Mouse (Mus musculus) neural tube, embryonic 11.5 days (tissue): ENCODE data around the gene Klhdc9. TPM values are rescaled to one million over a fixed set of nuclear protein-coding genes. Genes with fewer than 3 reads are reported as not detected.

ENCODE experiments used
- polyA plus RNA-seq: library from polyadenylated mRNA; unstranded; fragments of >200 nt; fragmentation: Nextera tagmentation; extraction: Ambion mirVana; gene quantifications from 2 replicates; pipeline ENCODE4 v1.2.1, GENCODE M21; 2014

Klhdc9 gene
- polyA plus RNA-seq, 1 experiment from 2014 or later = 2.2 TPM

Other genes with a start within 250 kb of the Klhdc9 start
- 2.2 and 2.8 TPM in 2 replicates for gene Cfap126, start 246.9 kb downstream of the Klhdc9 start, polyA plus RNA-seq
- 280 and 291 TPM in 2 replicates for gene Sdhc, start 210.2 kb downstream of the Klhdc9 start, polyA plus RNA-seq
- gene Mpz, start 210.1 kb downstream of the Klhdc9 start, polyA plus RNA-seq = 2.9 and 4.2 TPM in 2 replicates
- 3.8 and 4.8 TPM in 2 replicates for gene Pcp4l1, start 164.5 kb downstream of the Klhdc9 start, polyA plus RNA-seq
- gene Nr1i3, start 146.8 kb downstream of the Klhdc9 start, polyA plus RNA-seq = 0.23 TPM in 1 of 2 replicates, not detected in the other
- 24.8 and 36.6 TPM in 2 replicates for gene Tomm40l, start 138.3 kb downstream of the Klhdc9 start, polyA plus RNA-seq
- 4.6 and 4.9 TPM in 2 replicates for gene Apoa2, start 135.7 kb downstream of the Klhdc9 start, polyA plus RNA-seq
- gene Fcer1g, start 126.4 kb downstream of the Klhdc9 start, polyA plus RNA-seq = 14.4 and 15.0 TPM in 2 replicates
- 4.7 and 5.0 TPM in 2 replicates for gene Adamts4, start 110.4 kb downstream of the Klhdc9 start, polyA plus RNA-seq
- 242 and 286 TPM in 2 replicates for gene Ndufs2, start 109.4 kb downstream of the Klhdc9 start, polyA plus RNA-seq
- 67.4 and 70.6 TPM in 2 replicates for gene B4galt3, start 90.5 kb downstream of the Klhdc9 start, polyA plus RNA-seq
- 55.6 and 65.3 TPM in 2 replicates for gene Ppox, start 79.6 kb downstream of the Klhdc9 start, polyA plus RNA-seq
- 90.3 and 104 TPM in 2 replicates for gene Usp21, start 72.8 kb downstream of the Klhdc9 start, polyA plus RNA-seq
- gene Ufc1, start 65.8 kb downstream of the Klhdc9 start, polyA plus RNA-seq = 102 and 103 TPM in 2 replicates
- gene Dedd, start 31.7 kb downstream of the Klhdc9 start, polyA plus RNA-seq = 50.4 and 57.6 TPM in 2 replicates
- gene Nit1, start 15.2 kb downstream of the Klhdc9 start, polyA plus RNA-seq = 30.7 and 34.0 TPM in 2 replicates
- 61.2 and 68.0 TPM in 2 replicates for gene Pfdn2, start 15.1 kb downstream of the Klhdc9 start, polyA plus RNA-seq
- 1.1 and 1.7 TPM in 2 replicates for gene Nectin4, start 9.3 kb upstream of the Klhdc9 start, polyA plus RNA-seq
- gene Arhgap30, start 28.2 kb upstream of the Klhdc9 start, polyA plus RNA-seq = 0.41 and 0.78 TPM in 2 replicates
- gene Usf1, start 50.5 kb upstream of the Klhdc9 start, polyA plus RNA-seq = 151 and 162 TPM in 2 replicates
- gene Tstd1, start 58.1 kb upstream of the Klhdc9 start, polyA plus RNA-seq = 3.6 and 3.8 TPM in 2 replicates
- 16.9 and 21.0 TPM in 2 replicates for gene F11r, start 76.7 kb upstream of the Klhdc9 start, polyA plus RNA-seq
- gene Alyref2, start 142.7 kb upstream of the Klhdc9 start, polyA plus RNA-seq = 13.2 and 15.7 TPM in 2 replicates
- not detected in 2 replicates for gene Itln1, start 174.5 kb upstream of the Klhdc9 start, polyA plus RNA-seq
- gene Cd244a, start 198.4 kb upstream of the Klhdc9 start, polyA plus RNA-seq = 0.12 TPM in 1 of 2 replicates, not detected in the other
- gene Ly9, start 246.6 kb upstream of the Klhdc9 start, polyA plus RNA-seq = not detected in 2 replicates